8 mouse cellular contexts compared by ENCODE assay signal in genomic region chr13:55592512-55593253, GRCm38 (mm10). TPM values are rescaled to one million over a fixed set of nuclear protein-coding genes. Genes with fewer than 3 reads are reported as not detected.
DNase-seq lines count a peak whose midpoint lies in the region; ATAC-seq lines count a peak whose summit lies in the region.

No protein-coding gene starts in this region.

- ATAC-seq in erythroid progenitor cell, adult 5-6 weeks (replicated peaks; ENCODE audit: low FRiP score, poor library complexity, severe bottlenecking): peak; percentile 100
- peak; percentile 96 for ATAC-seq in heart, embryonic 14.5 days (ENCODE audit: insufficient number of reproducible peaks, insufficient read depth, low FRiP score, low read depth)
- ATAC-seq in liver, embryonic 13.5 days (ENCODE audit: low read depth): peak; percentile 97
- ATAC-seq in stomach, embryonic 16.5 days (ENCODE audit: insufficient read depth, low FRiP score): peak; percentile 99

- H3K9me3 ChIP-seq in heart, embryonic 14.5 days (ENCODE audit: control insufficient read depth, low read length): no peaks in the 10 kb centered on the region
- no peaks in the 10 kb centered on the region for H3K9me3 ChIP-seq in liver, embryonic 13.5 days (replicated peaks)
- no peaks in the 10 kb centered on the region for H3K9me3 ChIP-seq in stomach, embryonic 16.5 days (replicated peaks; ENCODE audit: control insufficient read depth, low read length)

- H3K27ac ChIP-seq in heart, embryonic 14.5 days (replicated peaks in 1 of 2; ENCODE audit: control insufficient read depth in 1 of 2, insufficient read depth in 1 of 2, low read depth in 2 of 2, low read length in 2 of 2): peak overlapping the region; percentile 67 to 68; a peak in 3 of 4 replicates
- peak overlapping the region; percentile 71 for H3K27ac ChIP-seq in liver, embryonic 13.5 days
- H3K27ac ChIP-seq in stomach, embryonic 16.5 days (ENCODE audit: low read length): peak overlapping the region; percentile 44

- H3K4me3 ChIP-seq in heart, embryonic 14.5 days (ENCODE audit: control insufficient read depth in 1 of 2, insufficient read depth in 1 of 2, low read depth in 1 of 2, low read length in 2 of 2): peak overlapping the region; percentile 60 to 84
- peak overlapping the region; percentile 90 for H3K4me3 ChIP-seq in liver, embryonic 13.5 days (replicated peaks)
- H3K4me3 ChIP-seq in stomach, embryonic 16.5 days (replicated peaks; ENCODE audit: low read length): peak overlapping the region; percentile 62

- DNase-seq in CD4-positive helper T cell, adult 2 months (ENCODE audit: low read depth, low spot score): peak; percentile 98
- peak; percentile 96 for DNase-seq in brain, embryonic 18.5 days (ENCODE audit: low read depth, low spot score)
- DNase-seq in kidney, postnatal 14 days: peak; percentile 98
- DNase-seq in liver, embryonic 13.5 days: peak; percentile 96
- DNase-seq in neural tube, embryonic 10.5 days (ENCODE audit: extremely low spot score, low spot score): peak; percentile 98

- WGBS in heart, embryonic 14.5 days: 5% methylated on average over 29 of the region's 29 CpGs
- WGBS in liver, embryonic 13.5 days (ENCODE audit: insufficient replicate concordance): 3% methylated on average over 29 of the region's 29 CpGs
- 5% methylated on average over 29 of the region's 29 CpGs for WGBS in stomach, embryonic 16.5 days

- H3K27me3 ChIP-seq in heart, embryonic 14.5 days (ENCODE audit: control insufficient read depth, insufficient read depth, low read length): no peaks in the 10 kb centered on the region
- 0 out of 2 replicates have a peak, but pooled peaks cover 12% of the 10 kb centered on the region for H3K27me3 ChIP-seq in liver, embryonic 13.5 days
- H3K27me3 ChIP-seq in stomach, embryonic 16.5 days (ENCODE audit: control insufficient read depth, insufficient read depth, low read length): no peaks in the 10 kb centered on the region

- H3K4me2 ChIP-seq in heart, embryonic 14.5 days (ENCODE audit: low read length): peak overlapping the region; percentile 70
- peak overlapping the region; percentile 77 for H3K4me2 ChIP-seq in liver, embryonic 13.5 days
- H3K4me2 ChIP-seq in stomach, embryonic 16.5 days (ENCODE audit: low read depth, low read length): peak overlapping the region; percentile 54

- H3K9ac ChIP-seq in heart, embryonic 14.5 days (ENCODE audit: low read length): peak overlapping the region; percentile 78
- peak overlapping the region; percentile 91 for H3K9ac ChIP-seq in liver, embryonic 13.5 days
- peak overlapping the region; percentile 85 for H3K9ac ChIP-seq in stomach, embryonic 16.5 days (ENCODE audit: low read length)

- peaks cover 35% of the 10 kb centered on the region for H3K36me3 ChIP-seq in heart, embryonic 14.5 days (ENCODE audit: control insufficient read depth, insufficient read depth, low read length)
- H3K36me3 ChIP-seq in liver, embryonic 13.5 days: peaks cover 35% of the 10 kb centered on the region
- peaks cover 8% of the 10 kb centered on the region; the same call in 1 of the 2 replicates for H3K36me3 ChIP-seq in stomach, embryonic 16.5 days (ENCODE audit: control insufficient read depth, insufficient read depth, low read length)

- H3K4me1 ChIP-seq in heart, embryonic 14.5 days (ENCODE audit: control insufficient read depth in 2 of 2, insufficient read depth in 2 of 2, low read length in 2 of 2): peaks cover 2 to 12% of the 10 kb centered on the region in 2 experiments; a peak in 3 of 4 replicates
- H3K4me1 ChIP-seq in liver, embryonic 13.5 days (replicated peaks): peaks cover 26% of the 10 kb centered on the region
- peaks cover 6% of the 10 kb centered on the region; the same call in 1 of the 2 replicates for H3K4me1 ChIP-seq in stomach, embryonic 16.5 days (ENCODE audit: control insufficient read depth, insufficient read depth, low read length)

RNA-seq across cellular contexts. Expression of gene B4galt7, which starts 7.0 kb away (rescaled TPM):
- 2.9 and 3.4 TPM in 2 replicates for total RNA-seq in erythroid progenitor cell, adult 5-6 weeks (2015; ENCODE audit: low replicate concordance)
- 0.53 and 4.0 TPM in 2 replicates for total RNA-seq in erythroid progenitor cell, adult 5-6 weeks (2017; ENCODE audit: low replicate concordance)
- polyA plus RNA-seq in heart, embryonic 14.5 days (2014; fragmentation: Nextera tagmentation; extraction: Ambion mirVana): 16.4 and 17.2 TPM in 2 replicates
- 7.0 and 7.8 TPM in 2 replicates for polyA plus RNA-seq in liver, embryonic 13.5 days (2015; fragmentation: Nextera tagmentation; extraction: Ambion mirVana)
- polyA plus RNA-seq in stomach, embryonic 16.5 days (2015; fragmentation: Nextera tagmentation; extraction: Ambion mirVana): 20.5 and 24.5 TPM in 2 replicates

RNA-seq across cellular contexts. Expression of gene Tmed9, which starts 19.2 kb away (rescaled TPM):
- 28.1 and 33.2 TPM in 2 replicates for total RNA-seq in erythroid progenitor cell, adult 5-6 weeks (2015; ENCODE audit: low replicate concordance)
- 31.1 and 62.9 TPM in 2 replicates for total RNA-seq in erythroid progenitor cell, adult 5-6 weeks (2017; ENCODE audit: low replicate concordance)
- polyA plus RNA-seq in heart, embryonic 14.5 days (2014; fragmentation: Nextera tagmentation; extraction: Ambion mirVana): 35.0 and 58.4 TPM in 2 replicates
- polyA plus RNA-seq in liver, embryonic 13.5 days (2015; fragmentation: Nextera tagmentation; extraction: Ambion mirVana): 65.0 and 72.6 TPM in 2 replicates
- polyA plus RNA-seq in stomach, embryonic 16.5 days (2015; fragmentation: Nextera tagmentation; extraction: Ambion mirVana): 162 and 167 TPM in 2 replicates

RNA-seq across cellular contexts. Expression of gene Fam193b, which starts 21.8 kb away (rescaled TPM):
- 39.6 and 64.6 TPM in 2 replicates for total RNA-seq in erythroid progenitor cell, adult 5-6 weeks (2015; ENCODE audit: low replicate concordance)
- 39.5 and 47.1 TPM in 2 replicates for total RNA-seq in erythroid progenitor cell, adult 5-6 weeks (2017; ENCODE audit: low replicate concordance)
- polyA plus RNA-seq in heart, embryonic 14.5 days (2014; fragmentation: Nextera tagmentation; extraction: Ambion mirVana): 16.8 and 19.5 TPM in 2 replicates
- 7.9 and 8.8 TPM in 2 replicates for polyA plus RNA-seq in liver, embryonic 13.5 days (2015; fragmentation: Nextera tagmentation; extraction: Ambion mirVana)
- polyA plus RNA-seq in stomach, embryonic 16.5 days (2015; fragmentation: Nextera tagmentation; extraction: Ambion mirVana): 26.1 and 30.1 TPM in 2 replicates

RNA-seq across cellular contexts. Expression of gene Caml, which starts 30.1 kb away (rescaled TPM):
- total RNA-seq in erythroid progenitor cell, adult 5-6 weeks (2015; ENCODE audit: low replicate concordance): 15.5 and 34.6 TPM in 2 replicates
- total RNA-seq in erythroid progenitor cell, adult 5-6 weeks (2017; ENCODE audit: low replicate concordance): 34.7 and 35.4 TPM in 2 replicates
- polyA plus RNA-seq in heart, embryonic 14.5 days (2014; fragmentation: Nextera tagmentation; extraction: Ambion mirVana): 35.3 and 41.2 TPM in 2 replicates
- polyA plus RNA-seq in liver, embryonic 13.5 days (2015; fragmentation: Nextera tagmentation; extraction: Ambion mirVana): 15.4 and 15.9 TPM in 2 replicates
- 44.3 and 52.8 TPM in 2 replicates for polyA plus RNA-seq in stomach, embryonic 16.5 days (2015; fragmentation: Nextera tagmentation; extraction: Ambion mirVana)

RNA-seq across cellular contexts. Expression of gene Ddx46, which starts 42.1 kb away (rescaled TPM):
- total RNA-seq in erythroid progenitor cell, adult 5-6 weeks (2015; ENCODE audit: low replicate concordance): 40.7 and 51.2 TPM in 2 replicates
- total RNA-seq in erythroid progenitor cell, adult 5-6 weeks (2017; ENCODE audit: low replicate concordance): 65.6 and 83.3 TPM in 2 replicates
- polyA plus RNA-seq in heart, embryonic 14.5 days (2014; fragmentation: Nextera tagmentation; extraction: Ambion mirVana): 22.0 and 22.8 TPM in 2 replicates
- 20.7 and 27.3 TPM in 2 replicates for polyA plus RNA-seq in liver, embryonic 13.5 days (2015; fragmentation: Nextera tagmentation; extraction: Ambion mirVana)
- polyA plus RNA-seq in stomach, embryonic 16.5 days (2015; fragmentation: Nextera tagmentation; extraction: Ambion mirVana): 31.2 and 32.5 TPM in 2 replicates

Comparison
In these comparisons a context has a peak if more than half of its experiments do, and no peak if none do; other contexts are left out.
1. Peak in every context shown above with its lines: DNase-seq, ATAC-seq, H3K4me3 ChIP-seq and H3K27ac ChIP-seq.